Mouse (Mus musculus): ENCODE results near the gene Sema3c. TPM values are rescaled to one million over a fixed set of nuclear protein-coding genes. Genes with fewer than 3 reads are reported as not detected.

Sema3c gene
- polyA plus RNA-seq (2014; fragmentation: Illumina TruSeq; extraction: RNeasy Lipid Tissue Mini Kit (QIAGEN cat#74804); ENCODE audit: low read depth, low replicate concordance) = 20.4 TPM

DNA sequence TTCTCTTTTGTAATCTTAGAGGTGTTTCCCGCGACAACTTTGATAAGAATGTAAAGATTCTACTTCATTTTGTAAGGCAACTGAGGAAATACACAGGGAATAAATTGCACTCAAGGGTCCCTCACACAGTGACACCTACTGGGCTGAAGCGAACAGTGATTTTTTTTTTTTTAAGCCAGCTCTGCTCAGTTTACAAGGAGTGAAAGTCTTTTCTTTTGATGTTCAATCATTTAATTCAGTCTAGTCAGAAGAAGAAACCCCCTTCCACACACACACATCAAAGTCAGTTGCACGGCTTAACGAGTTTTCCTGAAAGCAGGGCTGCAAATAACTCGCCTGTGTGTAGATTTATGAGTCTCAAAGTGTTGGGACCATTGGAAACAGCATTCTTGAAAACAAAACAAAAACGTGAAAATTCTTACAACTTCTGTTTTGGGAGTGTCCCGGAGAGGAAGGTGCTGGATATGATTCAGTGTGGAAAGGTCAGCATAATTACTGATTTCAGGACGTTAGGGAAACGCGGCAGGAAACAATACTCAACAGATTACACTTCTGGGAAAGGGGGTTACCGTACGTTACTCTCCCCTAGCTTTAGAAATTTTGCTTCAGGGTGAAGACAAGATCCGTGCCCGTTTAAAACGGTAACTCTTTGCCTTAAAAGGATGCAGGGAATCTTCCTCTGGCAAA is at the start of gene Sema3c:
Sema3c (plus strand) TSS at position 588 of the 687 bp plus-strand sequence.

Other genes starting within 250 kb of the Sema3c start
- 16.5 TPM for gene Speer4f2, start 201.1 kb upstream of the Sema3c start, polyA plus RNA-seq (2014; fragmentation: Illumina TruSeq; extraction: RNeasy Lipid Tissue Mini Kit (QIAGEN cat#74804); ENCODE audit: low read depth, low replicate concordance)
- gene Speer4f1, start 98.2 kb upstream of the Sema3c start, polyA plus RNA-seq (2014; fragmentation: Illumina TruSeq; extraction: RNeasy Lipid Tissue Mini Kit (QIAGEN cat#74804); ENCODE audit: low read depth, low replicate concordance) = 13.7 TPM